Mouse (Mus musculus): ENCODE measurements around the gene Gm9970. TPM values are rescaled to one million over a fixed set of nuclear protein-coding genes. Genes with fewer than 3 reads are reported as not detected.

Gm9970 gene
- total and polyA plus RNA-seq, 3 experiments = 0.24 TPM; not detected in 2

- no peak overlapping the region for H3K4me3 ChIP-seq (ENCODE audit: control insufficient read depth in 1 of 2, insufficient read depth in 1 of 2, low read depth in 2 of 2, low read length in 2 of 2)
- no peak for DNase-seq (ENCODE audit: low read depth, low spot score)
- H3K27me3 ChIP-seq (ENCODE audit: control insufficient read depth in 1 of 2, insufficient read depth in 2 of 2, low read length in 2 of 2) = no peaks in the 10 kb centered on the region
- peaks cover 29% of the 10 kb centered on the region for H3K79me2 ChIP-seq (ENCODE audit: control insufficient read depth, insufficient read depth, low read length, poor library complexity)
- TF ChIP-seq CTCF (IDR thresholded peaks at IDR 0.05 in 2 of 3, conservative IDR thresholded peaks at IDR 0.05 in 1 of 3; ENCODE audit: control insufficient read depth in 1 of 3, insufficient read depth in 1 of 3, low read depth in 2 of 3, low read length in 3 of 3, poor library complexity in 1 of 3, severe bottlenecking in 1 of 3) (no peak), SIN3A (IDR thresholded peaks at IDR 0.05; ENCODE audit: low read length) (no peak), SMC3 (IDR thresholded peaks at IDR 0.05; ENCODE audit: low read depth, low read length) (no peak), ZC3H11A (IDR thresholded peaks at IDR 0.05; ENCODE audit: low read depth, low read length) (no peak), BHLHE40 (IDR thresholded peaks at IDR 0.05; ENCODE audit: borderline replicate concordance, low read depth, low read length) (no peak), USF2 (IDR thresholded peaks at IDR 0.05; ENCODE audit: borderline replicate concordance in 1 of 2, insufficient read depth in 1 of 2, low read depth in 1 of 2, low read length in 2 of 2) (no peak), RCOR1 (IDR thresholded peaks at IDR 0.05; ENCODE audit: low read depth, low read length) (no peak), POLR2AphosphoS2 (IDR thresholded peaks at IDR 0.05; ENCODE audit: low read length) (no peak), TBP (IDR thresholded peaks at IDR 0.05; ENCODE audit: low read depth, low read length) (no peak), MYC (IDR thresholded peaks at IDR 0.05; ENCODE audit: low read depth, low read length) (no peak), POLR2AphosphoS5 (IDR thresholded peaks at IDR 0.05; ENCODE audit: borderline replicate concordance, low read depth, low read length) (no peak), JUND (IDR thresholded peaks at IDR 0.05; ENCODE audit: low read depth, low read length) (no peak), TAL1 (IDR thresholded peaks at IDR 0.05; ENCODE audit: low read length) (no peak), ETS1 (IDR thresholded peaks at IDR 0.05; ENCODE audit: low read depth, low read length) (no peak)
- H3K36me3 ChIP-seq (ENCODE audit: control insufficient read depth in 1 of 2, insufficient read depth in 2 of 2, low read length in 2 of 2) = peaks cover 22 to 46% of the 10 kb centered on the region in 2 experiments
- no peaks in the 10 kb centered on the region; a peak in 2 of 4 replicates for H3K4me1 ChIP-seq (ENCODE audit: control insufficient read depth in 1 of 2, insufficient read depth in 2 of 2, low read length in 2 of 2)
- no peak overlapping the region for H3K27ac ChIP-seq (ENCODE audit: control insufficient read depth, low read depth, low read length)
- no peaks in the 10 kb centered on the region for H3K9me3 ChIP-seq (replicated peaks; ENCODE audit: insufficient read depth, low read length)
- H3K9ac ChIP-seq (ENCODE audit: control insufficient read depth, low read depth, low read length, poor library complexity, severe bottlenecking) = no peak overlapping the region
Measured at GRCm38 (mm10) chr5:31204421-31204820, 36.6 kb downstream of the Gm9970 start.

GRCm38 (mm10) chr5:31203866-31204265 lies 37.2 kb downstream of the Gm9970 start:
- H3K9ac ChIP-seq (ENCODE audit: control insufficient read depth, low read depth, low read length, poor library complexity, severe bottlenecking) = no peak overlapping the region
- H3K79me2 ChIP-seq (ENCODE audit: control insufficient read depth, insufficient read depth, low read length, poor library complexity) = peaks cover 26% of the 10 kb centered on the region
- H3K36me3 ChIP-seq (ENCODE audit: control insufficient read depth in 1 of 2, insufficient read depth in 2 of 2, low read length in 2 of 2) = peaks cover 19 to 44% of the 10 kb centered on the region in 2 experiments
- H3K4me1 ChIP-seq (ENCODE audit: control insufficient read depth in 1 of 2, insufficient read depth in 2 of 2, low read length in 2 of 2) = no peaks in the 10 kb centered on the region; a peak in 1 of 4 replicates
- H3K9me3 ChIP-seq (replicated peaks; ENCODE audit: insufficient read depth, low read length) = no peaks in the 10 kb centered on the region
- DNase-seq (ENCODE audit: low read depth, low spot score) = no peak
- no peaks in the 10 kb centered on the region for H3K27me3 ChIP-seq (ENCODE audit: control insufficient read depth in 1 of 2, insufficient read depth in 2 of 2, low read length in 2 of 2)
- H3K4me3 ChIP-seq (ENCODE audit: control insufficient read depth in 1 of 2, insufficient read depth in 1 of 2, low read depth in 2 of 2, low read length in 2 of 2) = no peak overlapping the region
- no peak for TF ChIP-seq CHD1 (IDR thresholded peaks at IDR 0.05; ENCODE audit: low read depth, low read length)
- 0 out of 4 replicates have a peak, but pooled peaks of 1 of the 2 experiments have one; percentile 33 for TF ChIP-seq POLR2A (IDR thresholded peaks at IDR 0.05; ENCODE audit: control insufficient read depth in 1 of 2, insufficient read depth in 1 of 2, low read depth in 1 of 2, low read length in 2 of 2, poor library complexity in 1 of 2)
- H3K27ac ChIP-seq (ENCODE audit: control insufficient read depth, low read depth, low read length) = no peak overlapping the region
